Mouse (Mus musculus): ENCODE data around the gene Enpp7. TPM values are rescaled to one million over a fixed set of nuclear protein-coding genes. Genes with fewer than 3 reads are reported as not detected.

The Enpp7 gene
- polyA plus RNA-seq, 1 experiment from 2014 or later = not detected

DNA sequence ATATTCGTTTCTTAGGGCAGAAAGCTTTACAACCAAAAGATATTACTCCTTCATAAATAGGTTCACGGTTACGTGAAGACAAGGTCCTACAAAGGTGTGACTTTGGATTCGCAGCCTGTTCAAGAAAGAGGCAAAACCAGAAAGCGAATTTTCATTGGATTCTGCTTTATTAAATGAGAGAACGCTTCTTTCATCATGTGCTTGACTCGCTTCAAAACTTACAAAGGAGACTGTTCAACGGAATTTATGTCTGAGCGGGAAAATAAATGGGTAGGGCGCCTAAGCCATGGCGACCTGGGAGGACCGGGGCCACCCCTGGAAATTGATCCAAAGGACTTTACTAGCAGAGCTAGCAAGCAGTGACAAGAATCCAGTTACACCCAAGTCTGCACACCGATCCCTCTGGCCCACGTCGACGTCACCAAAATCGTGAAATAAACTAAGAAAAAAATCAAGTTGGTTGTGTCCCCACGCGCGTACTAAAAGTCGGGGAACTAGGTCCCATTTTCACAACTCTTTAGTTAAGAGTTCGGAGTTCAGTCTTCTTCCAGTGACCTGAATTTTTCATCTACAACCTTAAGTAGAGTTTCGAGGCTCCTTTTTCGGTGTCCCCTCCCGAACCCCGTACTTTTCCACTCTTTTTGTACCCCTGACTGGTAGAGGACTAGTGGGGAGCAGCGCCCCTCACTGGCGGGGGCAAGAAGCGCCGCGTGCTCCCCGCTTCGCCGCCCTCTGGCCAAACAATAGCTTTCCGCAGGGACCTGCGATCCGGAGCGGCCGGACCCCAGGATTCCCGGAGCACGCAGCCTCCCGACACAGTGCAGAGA is 34.3 kb downstream of the Enpp7 start:
- H3K4me1 ChIP-seq (replicated peaks) = peaks cover 29% of the 10 kb centered on the region
- H3K9ac ChIP-seq = no peak overlapping the region
- ATAC-seq (ENCODE audit: insufficient read depth) = no peak
- H3K36me3 ChIP-seq (replicated peaks) = 0 out of 2 replicates have a peak, but pooled peaks cover 4% of the 10 kb centered on the region
- 6% methylated on average over 42 of the region's 42 CpGs for WGBS (ENCODE audit: insufficient replicate concordance)
- no peaks in the 10 kb centered on the region for H3K9me3 ChIP-seq (replicated peaks)
- H3K4me2 ChIP-seq = peak overlapping the region; percentile 80
- H3K4me3 ChIP-seq (replicated peaks) = peak overlapping the region; percentile 64
- H3K27ac ChIP-seq (replicated peaks) = no peak overlapping the region
- peaks cover 75% of the 10 kb centered on the region for H3K27me3 ChIP-seq

- 0 out of 2 replicates have a peak, but pooled peaks cover 6% of the 10 kb centered on the region for H3K36me3 ChIP-seq (replicated peaks)
- no peak within 1 kb of the TSS for H3K27ac ChIP-seq (replicated peaks)
- WGBS (ENCODE audit: insufficient replicate concordance) = under 1% methylated on average over 99 of the region's 99 CpGs
- H3K9ac ChIP-seq = peak within 1 kb of the TSS; percentile 50; the same call in 1 of the 2 replicates
- H3K4me2 ChIP-seq = peak within 1 kb of the TSS; percentile 80
- peak; percentile 75 for ATAC-seq (ENCODE audit: insufficient read depth)
- peaks cover 29% of the 10 kb centered on the region for H3K4me1 ChIP-seq (replicated peaks)
- H3K9me3 ChIP-seq (replicated peaks) = no peaks in the 10 kb centered on the region
- peaks cover 75% of the 10 kb centered on the region for H3K27me3 ChIP-seq
- H3K4me3 ChIP-seq (replicated peaks) = peak within 1 kb of the TSS; percentile 64
These were observed 35.1 kb downstream of the Enpp7 start, which contains the start of gene Cbx2 for GRCm38 (mm10) chr11:119022895-119023615. TSS of gene Cbx2 (plus strand) at chr11:119022962.

- H3K9me3 ChIP-seq (replicated peaks) = no peaks in the 10 kb centered on the region
- 0 out of 2 replicates have a peak, but pooled peaks cover 11% of the 10 kb centered on the region for H3K36me3 ChIP-seq (replicated peaks)
- ATAC-seq (ENCODE audit: insufficient read depth) = no peak
- peaks cover 29% of the 10 kb centered on the region for H3K4me1 ChIP-seq (replicated peaks)
- no peak overlapping the region for H3K27ac ChIP-seq (replicated peaks)
- 3% methylated on average over 15 of the region's 15 CpGs for WGBS (ENCODE audit: insufficient replicate concordance)
- H3K27me3 ChIP-seq = peaks cover 73% of the 10 kb centered on the region
- peak overlapping the region; percentile 80 for H3K4me2 ChIP-seq
- H3K9ac ChIP-seq = peak overlapping the region; percentile 50; the same call in 1 of the 2 replicates
- H3K4me3 ChIP-seq (replicated peaks) = peak overlapping the region; percentile 64
These were observed 35.6 kb downstream of the Enpp7 start for GRCm38 (mm10) chr11:119023616-119023980.

DNA sequence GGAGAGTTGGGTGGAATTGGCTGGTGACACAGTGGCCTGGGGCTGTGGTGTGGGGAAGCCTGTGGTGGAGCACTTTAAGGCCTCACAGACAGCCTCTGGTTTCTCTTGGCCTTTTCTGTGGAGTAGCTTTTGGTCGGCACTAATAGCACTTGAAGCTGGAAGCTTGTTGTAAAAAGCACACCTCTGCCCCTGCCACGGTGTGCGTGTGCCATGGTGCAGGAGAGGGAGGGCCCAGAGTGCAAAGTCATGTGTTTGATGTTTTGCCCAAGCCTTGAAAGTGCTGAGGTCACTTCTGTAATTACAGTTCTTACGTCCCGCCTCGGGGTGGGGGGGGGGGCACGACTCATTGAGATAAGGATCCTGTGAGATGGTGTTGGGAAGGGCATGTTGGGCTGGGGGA is 36.3 kb downstream of the Enpp7 start:
- Histone ChIP-seq H3K27me3 (peaks cover 67% of the 10 kb centered on the region), H3K9me3 (replicated peaks) (no peaks in the 10 kb centered on the region), H3K4me3 (replicated peaks) (peak overlapping the region; percentile 64), H3K4me1 (replicated peaks) (peaks cover 29% of the 10 kb centered on the region), H3K4me2 (peak overlapping the region; percentile 80), H3K36me3 (replicated peaks) (peaks cover 13% of the 10 kb centered on the region; the same call in 1 of the 2 replicates), H3K27ac (replicated peaks) (no peak overlapping the region), H3K9ac (no peak overlapping the region)
- WGBS (ENCODE audit: insufficient replicate concordance) = 15% methylated on average over 7 of the region's 7 CpGs
- no peak for ATAC-seq (ENCODE audit: insufficient read depth)

DNA sequence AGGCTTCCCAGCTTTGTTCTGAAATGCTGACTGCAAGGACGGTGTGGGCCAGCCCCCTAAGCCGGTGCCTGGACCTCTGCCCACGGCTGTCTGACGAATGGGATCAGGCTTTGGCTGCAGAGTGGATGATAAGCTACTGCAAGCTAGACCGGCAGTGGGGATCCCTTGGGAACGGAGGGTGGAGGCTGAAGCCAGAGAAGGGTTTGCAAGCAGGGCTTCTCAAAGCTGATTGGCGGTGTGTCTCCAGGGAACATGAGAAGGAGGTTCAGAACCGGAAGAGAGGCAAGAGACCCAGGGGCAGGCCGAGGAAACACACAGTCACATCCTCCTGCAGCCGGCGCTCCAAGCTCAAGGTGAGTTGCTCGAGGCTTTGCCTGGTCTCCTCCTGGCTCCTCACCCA is 38.2 kb downstream of the Enpp7 start:
- H3K4me2 ChIP-seq = no peak overlapping the region
- H3K9me3 ChIP-seq (replicated peaks) = no peaks in the 10 kb centered on the region
- no peak overlapping the region for H3K4me3 ChIP-seq (replicated peaks)
- 59% methylated on average over 12 of the region's 12 CpGs for WGBS (ENCODE audit: insufficient replicate concordance)
- no peak overlapping the region for H3K9ac ChIP-seq
- peaks cover 13% of the 10 kb centered on the region; the same call in 1 of the 2 replicates for H3K36me3 ChIP-seq (replicated peaks)
- no peak overlapping the region for H3K27ac ChIP-seq (replicated peaks)
- no peak for ATAC-seq (ENCODE audit: insufficient read depth)
- H3K4me1 ChIP-seq (replicated peaks) = peaks cover 29% of the 10 kb centered on the region
- peaks cover 47% of the 10 kb centered on the region for H3K27me3 ChIP-seq

DNA sequence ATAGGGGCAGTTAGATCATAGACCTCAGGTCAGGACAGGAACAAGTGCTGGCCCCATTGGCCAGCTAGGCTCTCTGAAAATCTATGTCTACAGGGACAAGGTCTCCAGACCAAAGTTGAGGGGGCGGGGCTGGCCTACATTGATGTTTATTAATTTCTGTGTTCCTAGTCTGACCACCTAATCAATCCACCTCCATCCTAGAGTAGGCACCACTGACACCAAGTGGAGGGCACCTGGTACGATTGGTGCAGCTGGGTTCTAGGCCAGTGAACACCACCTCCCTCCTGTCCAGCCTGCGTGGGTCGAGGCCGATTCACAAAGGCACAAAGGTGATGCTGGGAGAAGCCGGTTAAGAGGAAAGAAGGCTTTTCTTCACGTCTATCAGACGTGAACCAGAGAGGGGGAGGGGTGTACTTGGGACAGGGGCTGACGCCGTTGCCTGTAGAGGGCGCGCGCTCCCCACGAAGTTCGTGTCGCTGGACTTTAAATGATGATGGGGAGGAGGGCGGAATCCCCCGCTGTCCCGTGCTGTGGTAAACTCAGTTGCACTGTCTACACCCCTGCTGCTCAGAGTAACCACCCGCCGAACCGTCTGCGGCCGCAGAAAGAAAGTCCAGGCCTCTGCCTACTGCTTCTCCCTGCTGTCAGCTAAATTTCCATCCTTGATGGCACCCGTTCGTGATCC is 46.0 kb downstream of the Enpp7 start:
- H3K9ac ChIP-seq = no peak overlapping the region
- peaks cover 7% of the 10 kb centered on the region; the same call in 1 of the 2 replicates for H3K36me3 ChIP-seq (replicated peaks)
- peaks cover 66% of the 10 kb centered on the region for H3K27me3 ChIP-seq
- no peak for ATAC-seq (ENCODE audit: insufficient read depth)
- H3K4me2 ChIP-seq = no peak overlapping the region
- H3K4me3 ChIP-seq (replicated peaks) = no peak overlapping the region
- H3K27ac ChIP-seq (replicated peaks) = no peak overlapping the region
- no peaks in the 10 kb centered on the region for H3K9me3 ChIP-seq (replicated peaks)
- H3K4me1 ChIP-seq (replicated peaks) = peaks cover 16% of the 10 kb centered on the region; the same call in 1 of the 2 replicates
- 2% methylated on average over 26 of the region's 26 CpGs for WGBS (ENCODE audit: insufficient replicate concordance)

GRCm38 (mm10) chr11:119034635-119035034 is 46.6 kb downstream of the Enpp7 start:
- peaks cover 72% of the 10 kb centered on the region for H3K27me3 ChIP-seq
- H3K9me3 ChIP-seq (replicated peaks) = no peaks in the 10 kb centered on the region
- H3K4me1 ChIP-seq (replicated peaks) = peaks cover 22% of the 10 kb centered on the region
- H3K27ac ChIP-seq (replicated peaks) = no peak overlapping the region
- no peak overlapping the region for H3K4me3 ChIP-seq (replicated peaks)
- peaks cover 12% of the 10 kb centered on the region; the same call in 1 of the 2 replicates for H3K36me3 ChIP-seq (replicated peaks)
- H3K4me2 ChIP-seq = no peak overlapping the region
- no peak overlapping the region for H3K9ac ChIP-seq
- ATAC-seq (ENCODE audit: insufficient read depth) = no peak
- WGBS (ENCODE audit: insufficient replicate concordance) = 6% methylated on average over 19 of the region's 19 CpGs

GRCm38 (mm10) chr11:119035094-119035685 is 47.2 kb downstream of the Enpp7 start:
- H3K27ac ChIP-seq (replicated peaks) = no peak overlapping the region
- peaks cover 27% of the 10 kb centered on the region for H3K4me1 ChIP-seq (replicated peaks)
- ATAC-seq (ENCODE audit: insufficient read depth) = no peak
- no peak overlapping the region for H3K4me2 ChIP-seq
- peaks cover 77% of the 10 kb centered on the region for H3K27me3 ChIP-seq
- peaks cover 12% of the 10 kb centered on the region; the same call in 1 of the 2 replicates for H3K36me3 ChIP-seq (replicated peaks)
- WGBS (ENCODE audit: insufficient replicate concordance) = 3% methylated on average over 21 of the region's 21 CpGs
- H3K9me3 ChIP-seq (replicated peaks) = no peaks in the 10 kb centered on the region
- H3K9ac ChIP-seq = no peak overlapping the region
- no peak overlapping the region for H3K4me3 ChIP-seq (replicated peaks)

GRCm38 (mm10) chr11:119035686-119036165 is 47.7 kb downstream of the Enpp7 start:
- no peak for ATAC-seq (ENCODE audit: insufficient read depth)
- Histone ChIP-seq H3K27ac (replicated peaks) (no peak overlapping the region), H3K9me3 (replicated peaks) (no peaks in the 10 kb centered on the region), H3K9ac (no peak overlapping the region), H3K27me3 (peaks cover 83% of the 10 kb centered on the region), H3K4me2 (no peak overlapping the region), H3K4me3 (replicated peaks) (no peak overlapping the region), H3K4me1 (replicated peaks) (peaks cover 33% of the 10 kb centered on the region), H3K36me3 (replicated peaks) (peaks cover 12% of the 10 kb centered on the region; the same call in 1 of the 2 replicates)
- WGBS (ENCODE audit: insufficient replicate concordance) = 2% methylated on average over 21 of the region's 21 CpGs

DNA sequence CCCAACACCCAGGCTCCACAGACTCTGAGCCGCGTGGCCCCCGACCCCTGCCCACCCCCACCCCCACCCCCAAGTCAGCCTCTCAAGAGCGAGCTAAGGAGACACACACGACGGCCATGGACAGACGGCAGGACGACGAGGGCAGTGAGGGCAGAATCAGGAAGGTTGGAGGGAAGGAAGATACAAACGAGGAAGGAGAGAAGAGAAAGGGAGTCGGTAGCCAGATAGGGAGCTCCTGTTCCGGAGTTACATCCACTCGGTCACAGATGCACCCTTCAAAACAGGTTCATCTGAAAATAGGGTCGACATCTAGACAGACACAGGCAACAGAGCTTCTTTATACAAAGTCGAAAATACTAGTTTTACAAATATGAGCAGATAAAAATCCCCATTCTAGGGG is 48.5 kb downstream of the Enpp7 start:
- Histone ChIP-seq H3K9me3 (replicated peaks) (no peaks in the 10 kb centered on the region), H3K9ac (no peak overlapping the region), H3K27me3 (peaks cover 90% of the 10 kb centered on the region), H3K4me2 (no peak overlapping the region), H3K36me3 (replicated peaks) (peaks cover 12% of the 10 kb centered on the region; the same call in 1 of the 2 replicates), H3K27ac (replicated peaks) (no peak overlapping the region), H3K4me3 (replicated peaks) (no peak overlapping the region), H3K4me1 (replicated peaks) (peaks cover 40% of the 10 kb centered on the region)
- ATAC-seq (ENCODE audit: insufficient read depth) = no peak
- WGBS (ENCODE audit: insufficient replicate concordance) = 2% methylated on average over 15 of the region's 15 CpGs

All from liver, embryonic 15.5 days (tissue).